Mouse (Mus musculus): Measurements from ENCODE around the gene St6galnac3.

St6galnac3 gene

DNA sequence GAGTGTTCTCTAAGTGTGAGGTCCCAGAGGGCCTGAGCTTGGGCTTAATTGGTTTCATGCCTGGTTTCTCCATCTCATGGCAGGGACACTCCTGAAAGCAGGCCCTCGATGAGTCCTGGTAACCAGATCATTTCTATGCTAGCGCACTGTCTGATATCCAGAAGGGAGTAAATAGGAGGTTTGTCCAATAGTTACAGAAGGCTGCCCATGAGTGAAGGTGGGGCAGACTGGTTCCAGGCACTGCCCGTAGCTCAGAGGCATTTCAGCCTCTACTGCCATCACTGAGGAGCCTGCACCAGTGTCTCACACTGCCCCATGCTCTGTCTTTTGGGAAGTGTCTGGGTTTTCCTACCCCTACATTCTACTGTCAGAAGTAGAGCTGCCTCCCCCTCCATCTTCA is 72.1 kb downstream of the St6galnac3 start:
- no peak for DNase-seq (ENCODE audit: low spot score in 2 of 2)

DNA sequence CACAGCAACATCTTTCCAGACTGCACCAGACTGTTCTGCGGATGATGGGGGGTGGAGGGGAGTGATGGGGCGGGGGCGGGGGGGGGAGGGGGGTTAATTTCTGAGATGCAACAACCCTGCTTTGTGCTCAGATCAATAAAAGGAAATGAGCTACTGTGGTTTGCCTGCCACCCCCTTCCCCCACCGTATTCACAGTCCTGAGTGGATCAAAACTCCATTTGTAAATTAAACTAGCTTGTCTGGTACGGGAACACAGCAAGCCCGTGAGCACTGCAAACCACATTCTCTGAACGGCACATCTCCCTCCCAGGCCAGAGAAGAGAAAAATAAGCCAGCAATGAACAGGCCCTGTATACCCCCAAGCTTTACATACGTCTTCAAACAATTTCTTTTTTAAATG is 76.3 kb downstream of the St6galnac3 start:
- DNase-seq (ENCODE audit: low spot score in 2 of 2): no peak

DNA sequence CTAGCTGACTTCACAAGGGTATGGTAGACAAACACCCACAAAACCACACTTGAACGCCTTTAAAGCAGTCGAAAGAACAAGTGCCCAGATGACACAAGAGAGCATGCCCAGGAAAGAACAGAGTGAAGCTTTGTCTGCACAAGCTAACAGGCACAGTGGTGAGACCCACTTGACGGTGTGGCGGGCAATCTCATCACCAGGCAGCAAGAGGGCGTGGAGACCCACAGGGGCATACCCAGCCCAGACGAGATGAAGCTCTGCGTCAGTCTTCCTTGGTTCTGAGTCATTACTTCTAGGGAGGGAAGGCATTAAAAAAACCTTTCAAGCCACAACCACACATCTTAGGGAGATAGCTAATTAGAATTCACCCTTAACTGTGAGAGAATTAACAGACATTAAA is 79.2 kb downstream of the St6galnac3 start:
- no peak for DNase-seq (ENCODE audit: low spot score in 2 of 2)

DNA sequence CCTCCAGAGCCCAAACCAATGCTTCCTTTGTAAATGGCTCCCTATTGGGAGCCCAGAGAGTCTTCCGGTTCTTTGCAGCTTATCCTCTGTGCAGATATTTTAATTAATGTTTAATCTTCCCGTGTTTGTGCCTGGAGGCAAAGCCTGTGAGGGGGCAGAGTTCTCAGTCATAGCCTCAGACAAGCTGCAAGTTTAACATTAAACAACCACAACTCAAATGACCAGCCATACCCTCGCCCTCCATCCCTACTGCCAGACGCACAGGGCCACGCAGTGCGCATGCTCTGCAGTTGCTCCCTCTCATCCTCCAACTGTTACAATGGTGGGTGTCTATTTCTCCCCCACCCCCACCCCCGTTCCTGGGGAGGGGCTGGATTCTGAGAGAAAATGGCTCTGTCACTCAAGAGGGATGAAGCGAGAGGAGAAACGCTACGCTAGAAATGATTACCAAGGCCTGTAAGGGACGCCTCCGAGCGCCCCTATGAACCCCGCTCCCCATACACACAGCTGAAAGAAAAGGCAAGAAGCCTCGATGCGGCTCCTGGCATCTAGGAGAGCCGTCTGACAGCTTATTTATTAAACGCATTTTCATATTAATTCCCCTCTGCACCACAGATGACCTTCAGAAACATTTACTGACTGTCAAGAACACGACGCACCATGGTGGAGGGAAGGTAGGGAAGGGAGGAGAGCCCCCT is 81.0 kb downstream of the St6galnac3 start:
- no peak for DNase-seq (ENCODE audit: low spot score in 2 of 2)

DNA sequence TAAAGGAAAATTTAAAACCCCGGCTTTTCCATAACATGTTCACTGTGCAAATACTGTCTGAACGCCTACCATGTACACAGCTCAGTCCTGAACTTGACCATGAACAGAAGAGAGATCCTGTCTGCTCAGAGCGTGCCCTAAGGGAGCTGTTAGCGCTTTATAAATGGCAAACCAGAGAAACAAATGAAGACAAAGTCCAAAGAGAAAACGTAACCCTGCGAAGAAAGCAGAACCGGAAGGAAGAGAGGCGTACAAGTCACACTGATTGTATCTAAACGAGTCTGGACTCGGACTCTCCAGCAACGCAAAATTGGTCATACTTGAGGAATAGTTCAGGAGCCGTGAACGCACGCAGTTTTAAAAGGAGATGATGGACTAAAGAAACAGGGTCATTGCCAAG is 82.1 kb downstream of the St6galnac3 start:
- no peak for DNase-seq (ENCODE audit: low spot score in 2 of 2)

DNA sequence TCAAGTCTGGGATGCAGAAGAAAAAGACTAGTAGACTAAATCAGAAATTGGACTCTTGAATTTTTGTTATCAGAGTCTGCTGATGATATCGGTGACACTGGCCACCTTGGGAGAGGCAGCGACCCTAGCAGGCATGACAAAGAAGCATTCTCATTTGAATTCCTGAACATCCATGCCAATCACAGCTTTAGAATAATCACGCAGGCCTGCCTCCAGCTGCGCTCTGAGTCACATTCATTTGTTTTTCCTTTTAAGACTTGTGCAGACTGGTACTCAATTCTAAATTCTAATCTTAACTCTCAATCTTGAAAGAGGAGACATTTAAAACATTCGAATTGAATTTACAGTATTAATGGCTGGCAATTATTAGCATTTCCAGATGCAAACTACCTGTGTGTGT is 83.2 kb downstream of the St6galnac3 start:
- no peak for DNase-seq (ENCODE audit: low spot score in 2 of 2)

DNA sequence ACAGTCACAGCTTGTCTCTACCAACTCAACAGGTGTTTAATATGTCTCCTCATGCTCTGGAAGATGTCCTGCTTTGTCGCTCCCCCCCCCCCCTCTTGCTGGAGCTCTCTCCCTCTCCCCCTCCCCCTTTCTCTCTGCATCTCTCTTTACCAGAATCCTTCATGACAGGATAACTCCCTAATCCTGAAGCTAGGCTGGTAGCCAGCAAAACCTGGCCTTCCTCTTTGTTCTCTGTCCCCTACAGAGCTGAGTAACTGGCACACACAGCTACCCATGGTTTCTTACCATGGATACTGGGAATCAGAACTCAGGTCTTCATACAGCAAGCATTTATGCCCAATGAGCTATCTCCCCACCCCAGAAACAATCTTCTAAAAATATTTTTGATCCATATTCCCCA is 87.6 kb downstream of the St6galnac3 start:
- no peak for DNase-seq (ENCODE audit: low spot score in 2 of 2)

DNA sequence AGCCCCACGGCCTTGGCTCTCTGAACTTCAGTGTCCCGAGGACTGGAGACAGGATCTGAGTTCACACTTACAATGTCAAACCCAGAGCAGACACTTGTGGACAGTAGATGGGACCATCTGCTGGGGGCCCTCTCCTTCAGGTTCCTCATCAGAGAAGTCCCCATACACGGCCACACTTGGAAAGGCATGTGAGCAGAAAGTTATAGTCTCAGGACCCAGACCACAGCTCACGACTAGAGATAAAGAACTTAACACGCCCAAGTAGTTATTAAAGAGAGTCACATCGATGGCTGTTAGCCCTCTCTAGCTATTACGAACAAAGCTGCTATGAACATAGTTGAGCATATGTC is 88.2 kb downstream of the St6galnac3 start:
- no peak for DNase-seq (ENCODE audit: low spot score in 2 of 2)

DNA sequence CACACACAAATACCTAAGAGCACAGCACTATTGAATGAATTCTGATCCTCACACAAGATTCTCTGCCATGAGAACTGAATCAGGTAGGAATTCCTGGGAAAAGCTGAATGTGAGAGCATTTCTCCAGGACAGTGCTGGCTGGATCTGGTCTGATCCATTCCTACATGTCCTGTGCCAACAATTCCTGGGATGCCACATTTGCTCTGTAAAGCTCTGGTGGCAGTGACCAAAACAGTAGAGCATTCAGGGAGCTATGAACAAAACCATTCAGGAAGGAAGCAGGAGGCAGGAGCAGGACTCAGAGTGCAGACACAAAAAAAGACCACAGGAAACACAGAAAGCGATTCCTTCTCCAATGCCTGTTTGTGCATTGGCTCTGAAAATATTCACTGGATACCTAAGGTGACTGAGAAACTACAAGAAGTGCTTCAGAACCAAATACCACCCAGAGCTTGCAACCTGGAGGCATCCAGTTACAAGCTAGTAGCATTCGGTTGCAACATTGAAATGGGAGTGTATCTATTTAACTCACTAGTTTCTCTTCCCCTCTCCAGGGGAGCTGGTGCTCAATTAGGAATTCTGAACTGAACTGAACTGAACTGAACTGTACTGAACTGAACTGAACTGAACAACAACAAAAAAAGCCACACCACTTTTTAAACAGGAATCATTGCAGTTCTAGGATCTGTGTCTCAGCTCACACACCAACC is 88.7 kb downstream of the St6galnac3 start:
- DNase-seq (ENCODE audit: low spot score in 2 of 2): no peak

DNA sequence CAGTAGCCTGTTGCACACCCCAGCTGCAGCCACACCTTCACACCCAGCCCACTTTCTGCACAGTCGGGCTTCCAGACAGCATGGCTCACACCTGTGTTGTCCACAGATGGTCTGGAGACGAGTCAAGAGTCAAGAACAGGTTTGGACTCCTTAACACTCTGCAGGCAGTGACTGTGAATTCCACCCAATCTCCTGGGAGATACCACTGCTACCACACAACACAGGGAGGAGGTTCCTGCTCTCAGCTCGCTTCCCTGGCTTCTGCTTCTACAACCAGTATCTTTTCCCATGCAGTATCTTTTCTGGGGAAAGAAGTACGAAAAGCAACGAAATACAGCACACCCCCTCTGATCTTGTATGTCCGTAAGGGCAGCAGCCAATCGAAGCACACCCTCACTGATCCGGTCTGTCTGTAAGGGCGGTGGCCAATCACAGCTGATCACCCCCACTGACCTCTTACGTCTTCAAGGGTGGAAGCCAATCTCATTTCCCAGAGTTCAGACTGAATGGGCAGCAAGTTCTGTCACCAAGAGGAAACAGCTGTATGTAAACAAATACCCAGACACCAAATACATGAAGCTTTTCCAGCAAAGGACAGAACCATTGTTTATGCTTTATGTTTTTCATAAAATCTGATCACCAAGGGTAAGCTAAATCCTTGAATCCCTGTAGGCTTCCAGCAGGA is 92.8 kb downstream of the St6galnac3 start:
- DNase-seq (ENCODE audit: low spot score in 2 of 2): no peak

DNA sequence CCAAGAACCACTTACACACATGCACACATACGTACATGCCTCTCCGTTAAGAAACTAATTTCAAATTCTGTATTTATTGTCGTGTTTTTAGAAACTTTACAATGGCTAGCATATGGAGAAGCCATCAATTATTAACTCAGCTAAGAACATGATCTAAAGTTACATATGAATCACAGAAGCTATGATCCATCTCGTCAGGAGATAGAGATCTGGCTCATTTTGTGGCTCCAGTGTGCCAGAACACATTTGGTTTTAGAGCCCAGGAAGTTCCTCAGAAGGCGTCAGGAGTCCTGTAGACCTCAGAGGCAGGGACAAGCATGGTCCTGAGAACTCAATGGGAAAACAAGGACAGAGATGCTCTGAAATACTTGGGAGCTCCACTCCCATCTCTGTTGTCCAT is 98.7 kb downstream of the St6galnac3 start:
- no peak for DNase-seq (ENCODE audit: low spot score in 2 of 2)

DNA sequence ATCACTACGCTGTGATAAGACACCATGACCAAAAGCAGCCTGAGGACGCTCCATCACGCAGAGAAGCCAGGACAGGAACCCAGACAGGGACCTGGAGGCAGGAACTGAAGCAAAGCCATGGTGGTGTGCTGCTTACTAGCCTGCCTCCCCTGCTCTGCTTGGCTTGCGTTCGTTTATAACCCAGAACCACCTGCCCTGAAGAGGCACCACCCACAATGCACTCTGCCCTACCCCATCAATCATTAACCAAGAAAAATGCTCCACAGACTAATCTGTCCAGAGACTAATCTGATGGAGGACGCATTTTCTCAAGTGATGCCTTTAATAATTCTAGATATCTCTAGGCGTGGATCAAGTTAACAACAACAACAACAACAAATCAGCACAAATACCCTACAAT is 106.0 kb downstream of the St6galnac3 start:
- no peak for DNase-seq (ENCODE audit: low spot score in 2 of 2)

DNA sequence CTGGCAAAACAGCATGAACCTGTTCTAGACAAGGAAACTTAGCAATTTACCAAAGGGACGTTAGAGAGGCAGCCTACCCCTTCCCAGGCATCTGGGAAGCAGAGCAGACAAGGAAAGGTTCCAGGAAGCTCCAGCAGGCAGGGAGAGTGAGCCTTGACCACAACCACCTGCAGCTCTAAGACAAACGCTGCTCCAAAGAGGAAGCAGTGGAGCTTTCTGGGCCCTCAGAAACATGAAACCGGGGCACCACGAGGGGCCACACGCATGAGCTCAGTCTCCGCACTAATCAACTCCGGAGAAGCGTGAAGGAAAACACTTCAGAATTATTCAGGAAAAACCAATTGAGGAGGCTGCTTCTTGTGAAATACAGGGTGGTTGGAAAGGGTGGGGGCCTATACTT is 108.1 kb downstream of the St6galnac3 start:
- no peak for DNase-seq (ENCODE audit: low spot score in 2 of 2)

DNA sequence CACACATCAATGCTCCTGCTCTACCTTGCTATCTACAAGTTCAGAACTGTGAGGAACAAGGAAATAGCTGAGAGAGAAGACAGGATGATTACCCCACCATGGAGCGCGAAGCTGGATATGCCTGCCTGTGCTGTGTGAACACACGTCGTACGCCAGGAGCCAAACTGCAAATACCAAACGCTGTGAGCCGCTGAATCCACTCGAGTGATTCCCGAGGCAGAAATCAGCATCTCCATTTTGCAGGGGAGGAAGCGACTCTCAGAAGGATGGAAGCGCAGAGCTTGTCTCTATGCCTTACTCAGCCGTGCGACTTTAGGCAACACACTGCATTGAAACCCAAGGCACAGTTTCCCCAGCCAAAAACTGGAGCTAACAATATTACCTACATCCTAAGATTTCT is 114.7 kb downstream of the St6galnac3 start:
- DNase-seq (ENCODE audit: low spot score in 2 of 2): no peak

DNA sequence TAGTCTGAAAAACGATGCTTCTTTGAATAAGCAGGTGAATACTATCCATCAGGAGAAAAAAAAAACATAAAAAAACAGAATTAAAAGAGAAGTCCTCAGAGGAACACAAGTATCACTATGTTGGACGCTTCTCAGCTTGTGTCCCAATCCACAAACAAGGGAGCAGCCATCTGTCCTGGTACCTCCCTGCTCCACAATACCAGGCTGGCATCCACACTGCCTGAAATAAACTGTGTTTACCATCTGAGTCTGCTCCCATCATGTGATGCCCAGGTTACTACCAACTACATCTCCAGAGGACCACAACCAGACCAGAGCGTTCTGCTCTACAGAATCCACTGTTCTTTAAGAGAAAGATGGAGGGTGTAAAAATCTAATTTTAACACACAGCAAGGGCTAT is 118.6 kb downstream of the St6galnac3 start:
- no peak for DNase-seq (ENCODE audit: low spot score in 2 of 2)

DNA sequence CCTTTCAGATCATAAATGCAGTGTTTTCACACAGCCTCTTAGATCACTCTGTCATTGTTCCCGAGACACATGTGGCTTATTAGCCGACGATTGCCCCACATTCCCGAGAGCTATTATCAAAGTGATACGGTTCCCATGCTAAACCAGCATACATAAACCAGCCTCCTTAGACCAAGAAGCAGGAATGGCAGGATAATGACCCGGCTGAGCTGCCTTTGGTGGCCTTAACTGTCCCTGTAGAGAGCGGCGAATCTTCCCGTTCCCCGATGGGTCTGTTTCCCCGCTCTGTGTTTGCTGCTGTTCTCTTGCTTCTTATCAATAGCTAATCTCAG is 119.2 kb downstream of the St6galnac3 start:
- DNase-seq (ENCODE audit: low spot score in 2 of 2): no peak

DNA sequence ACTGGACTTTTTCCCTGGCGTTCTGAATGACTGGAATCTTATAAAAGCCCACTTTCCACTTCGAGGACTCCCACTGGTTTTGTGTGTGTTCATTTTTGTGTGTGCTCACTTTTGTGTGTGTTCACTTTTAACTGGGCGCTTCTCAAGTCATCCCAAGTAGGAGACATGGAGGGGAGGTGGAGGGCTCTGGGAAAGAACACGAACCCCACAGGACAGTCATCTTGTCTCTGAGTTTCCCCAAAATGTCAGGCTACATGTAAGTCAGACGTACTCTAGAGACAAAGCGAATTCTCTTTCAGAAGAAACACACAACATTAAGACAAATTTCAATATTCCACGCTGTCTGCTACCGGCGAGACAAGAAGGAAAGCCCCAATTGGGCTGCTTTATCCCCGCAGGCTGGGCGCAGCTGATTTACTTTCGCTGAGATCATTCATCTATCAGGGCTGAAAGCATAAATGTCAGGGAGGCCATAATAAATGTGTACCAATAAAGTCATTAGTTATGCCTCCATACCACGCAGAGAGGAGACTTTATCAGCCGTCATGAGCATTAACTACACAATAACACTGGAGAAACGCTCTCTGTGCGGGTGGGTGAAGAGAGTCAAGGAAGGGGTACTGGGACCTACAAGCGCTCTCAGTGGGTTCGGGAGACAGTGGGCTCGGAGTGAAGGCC is 119.7 kb downstream of the St6galnac3 start:
- DNase-seq (ENCODE audit: low spot score in 2 of 2): no peak

DNA sequence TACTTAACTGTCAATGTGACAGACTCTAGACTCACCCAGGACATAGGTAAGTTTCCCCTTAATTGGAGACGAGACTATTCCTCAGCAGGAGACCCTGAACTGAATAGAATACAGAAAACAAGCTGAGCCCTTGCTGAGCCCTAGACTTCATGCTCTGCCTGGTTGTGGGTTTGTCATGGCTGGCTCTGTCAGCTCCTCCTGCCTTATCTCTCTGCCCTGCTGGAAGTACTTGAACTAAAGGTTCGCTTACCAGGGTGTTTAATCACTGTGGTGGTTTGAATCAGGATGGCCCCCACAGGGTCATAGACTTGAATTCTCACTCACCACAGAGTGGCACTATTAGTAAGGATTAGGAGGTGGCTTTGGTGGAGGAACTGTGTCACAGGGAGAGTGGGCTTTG is 125.8 kb downstream of the St6galnac3 start:
- DNase-seq (ENCODE audit: low spot score in 2 of 2): no peak

DNA sequence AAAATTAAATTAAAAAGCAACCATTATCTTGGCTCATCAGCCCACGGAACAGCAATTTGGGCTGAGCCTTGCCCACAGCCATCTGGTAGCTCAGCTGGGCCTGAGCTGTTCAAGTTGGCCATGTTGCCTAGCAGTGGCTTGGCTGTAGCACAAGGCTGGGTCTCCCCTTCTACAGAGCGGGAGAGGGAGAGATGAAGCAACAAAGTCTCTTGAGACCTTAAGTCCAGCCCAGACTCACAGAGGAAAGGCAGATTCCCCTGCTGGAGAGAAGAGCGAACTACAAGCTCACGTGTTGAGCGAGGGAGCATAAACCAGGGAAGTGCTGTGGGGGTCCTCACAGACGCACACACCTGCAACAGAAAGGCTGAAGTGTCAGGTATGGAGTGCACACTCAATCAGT is 126.3 kb downstream of the St6galnac3 start:
- no peak for DNase-seq (ENCODE audit: low spot score in 2 of 2)

DNA sequence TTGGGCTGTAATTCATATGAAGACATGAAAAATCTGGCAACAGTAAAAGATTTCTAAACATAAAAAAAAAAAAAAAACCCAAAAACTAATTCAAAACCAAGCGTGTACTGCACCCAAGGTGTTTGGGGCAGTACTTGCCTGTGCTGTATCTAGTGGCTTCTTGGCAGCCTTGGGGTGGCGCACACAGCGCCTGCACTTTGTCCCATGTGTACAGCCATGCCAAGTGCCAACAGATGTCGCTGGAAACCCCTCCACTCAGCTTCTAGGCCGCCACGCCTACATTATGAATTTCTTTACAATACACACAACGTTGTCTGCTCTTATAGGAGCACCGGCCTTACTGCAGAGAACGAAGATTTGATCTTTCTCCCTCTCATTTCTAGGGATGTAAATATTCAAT is 130.4 kb downstream of the St6galnac3 start:
- DNase-seq (ENCODE audit: low spot score in 2 of 2): no peak

DNA sequence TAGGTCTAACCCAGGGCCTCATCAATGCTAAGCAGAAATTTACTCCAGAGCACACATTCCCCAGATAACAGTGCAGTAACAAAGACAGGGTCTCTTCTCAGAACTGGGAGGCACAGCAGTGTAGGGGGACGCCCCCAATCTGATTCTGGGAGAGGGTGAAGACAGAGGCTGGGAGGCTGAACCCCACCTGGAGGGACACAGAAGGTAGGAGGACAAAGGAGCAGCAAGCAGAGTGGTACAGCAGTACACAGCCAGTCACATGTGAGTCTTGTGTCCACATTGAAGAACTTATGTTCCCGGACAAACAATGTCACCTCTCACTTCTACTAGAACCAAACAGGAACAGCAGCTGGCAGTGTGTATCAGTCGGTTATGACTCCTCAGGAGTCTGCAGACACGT is 131.0 kb downstream of the St6galnac3 start:
- no peak for DNase-seq (ENCODE audit: low spot score in 2 of 2)

DNA sequence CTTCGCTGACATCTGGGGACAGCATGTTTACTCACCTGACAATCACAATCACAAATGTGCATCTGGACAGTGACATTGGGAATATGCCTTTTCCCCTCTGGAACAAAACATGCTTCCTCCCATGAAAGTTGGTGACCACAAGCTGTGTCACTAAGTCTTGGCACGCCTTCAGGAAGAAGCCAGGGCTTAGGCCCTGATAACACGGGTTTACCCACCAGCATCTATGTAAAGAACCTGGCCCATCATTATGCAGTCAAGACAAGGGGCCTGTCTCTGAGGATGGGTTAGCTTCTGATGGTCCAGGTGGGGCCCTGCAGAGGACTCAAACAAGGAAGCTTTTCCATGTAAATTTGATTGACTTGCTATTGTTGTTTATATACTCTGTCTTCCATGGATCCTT is 131.9 kb downstream of the St6galnac3 start:
- no peak for DNase-seq (ENCODE audit: low spot score in 2 of 2)

DNA sequence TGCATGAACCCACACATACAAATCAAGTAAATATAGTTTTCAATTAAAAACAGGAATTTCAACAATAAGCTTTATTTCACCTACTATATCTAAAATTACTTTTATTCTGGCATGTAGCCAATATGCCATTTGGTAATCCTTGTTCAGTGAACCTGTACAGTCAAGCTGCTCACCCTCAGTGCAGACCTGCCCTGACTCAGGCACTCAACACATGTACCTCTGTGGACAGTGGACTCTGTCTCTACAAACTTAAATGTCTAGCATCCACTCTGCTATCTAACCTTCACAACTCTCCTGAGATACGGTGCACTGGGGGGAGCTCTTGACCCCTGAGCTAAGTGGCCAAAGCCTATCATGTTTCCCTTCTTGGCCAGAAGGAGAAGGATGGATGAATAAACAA is 137.4 kb downstream of the St6galnac3 start:
- no peak for DNase-seq (ENCODE audit: low spot score in 2 of 2)
